Mouse (Mus musculus) G1E (cell line): ENCODE data around the gene Sapcd1.

Source experiments
- CTCF ChIP-seq: IDR thresholded peaks from 2 replicates; pipeline ENCODE4 v1.5.1; 2012; ENCODE audit warnings: low read depth, low read length, inconsistent platforms, mixed read lengths
- GATA1 ChIP-seq: IDR thresholded peaks from 2 replicates; pipeline ENCODE4 v1.6.1; 2012; ENCODE audit warnings: borderline replicate concordance, low read length, inconsistent platforms, mixed read lengths
- GATA2 ChIP-seq: IDR thresholded peaks from 2 replicates; pipeline ENCODE4 v1.6.1; 2012; ENCODE audit warnings: low read depth, low read length, inconsistent platforms, borderline replicate concordance
- POLR2AphosphoS5 ChIP-seq: IDR thresholded peaks from 2 replicates; pipeline ENCODE4 v1.6.1; 2012; ENCODE audit warnings: low read depth, low read length, inconsistent platforms; ENCODE audit not compliant: insufficient replicate concordance

GRCm38 (mm10) chr17:35018171-35018570 lies 9.6 kb downstream of the Sapcd1 start:
- no peak for TF ChIP-seq GATA1
- TF ChIP-seq CTCF: no peak
- no peak for TF ChIP-seq GATA2
- TF ChIP-seq POLR2AphosphoS5: no peak
